Mouse (Mus musculus): ENCODE data around the gene Esrra.

GRCm38 (mm10) chr19:6861451-6861850, 60.2 kb downstream of the Esrra start:
- TF ChIP-seq POLR2A (IDR thresholded peaks at IDR 0.05; ENCODE audit: insufficient read depth, low read length) (no peak), CTCF (IDR thresholded peaks at IDR 0.05; ENCODE audit: low read depth, low read length) (no peak)
